Mouse (Mus musculus) hindbrain, postnatal 0 days (tissue): ENCODE measurements around the gene Hdgfl3. TPM values are rescaled to one million over a fixed set of nuclear protein-coding genes. Genes with fewer than 3 reads are reported as not detected.

Experiments used
- ATAC-seq: fragments of 200-750 bp; cut with Nextera tagmentation; 2 replicates; pipeline ENCODE4 v1.8.0; 2017; ENCODE audit warnings: mild to moderate bottlenecking, moderate TSS enrichment, moderate library complexity
- DNase-seq: peaks from one replicate; pipeline ENCODE4 v3.0.0-alpha.2; 2015; ENCODE audit warnings: low spot score
- H3K27ac ChIP-seq: fragments of 300-500 bp; sonication (generic); 2 replicates; pipeline ENCODE4 v1.5.1; 2014; ENCODE audit warnings: mild to moderate bottlenecking
- H3K27me3 ChIP-seq: fragments of 300-500 bp; sonication (generic); 2 replicates; pipeline ENCODE4 v1.6.1; 2014; ENCODE audit warnings: low read length, mixed read lengths; ENCODE audit not compliant: insufficient read depth
- H3K36me3 ChIP-seq: fragments of 300-500 bp; sonication (generic); 2 replicates; pipeline ENCODE4 v1.6.1; 2014; ENCODE audit warnings: low read length, mixed read lengths; ENCODE audit not compliant: insufficient read depth
- H3K4me1 ChIP-seq: fragments of 300-500 bp; sonication (generic); 2 replicates; pipeline ENCODE4 v1.6.1; 2014; ENCODE audit warnings: antibody characterized with exemption, low read length, mixed read lengths; ENCODE audit not compliant: insufficient read depth
- H3K4me2 ChIP-seq: fragments of 300-500 bp; sonication (generic); 2 replicates; pipeline ENCODE4 v1.6.1; 2014; ENCODE audit warnings: low read depth, mild to moderate bottlenecking, low read length, moderate library complexity, mixed read lengths
- H3K4me3 ChIP-seq: fragments of 300-500 bp; sonication (generic); 2 replicates; pipeline ENCODE4 v1.5.1; 2014; ENCODE audit warnings: low read length
- H3K9ac ChIP-seq: fragments of 300-500 bp; sonication (generic); replicated peaks from 2 replicates; pipeline ENCODE4 v1.6.1; 2014; ENCODE audit warnings: mild to moderate bottlenecking, low read length, moderate library complexity, mixed read lengths
- H3K9me3 ChIP-seq: fragments of 300-500 bp; sonication (generic); 2 replicates; pipeline ENCODE4 v1.6.1; 2016; ENCODE audit warnings: low read length, mixed read lengths
- CTCF ChIP-seq: IDR thresholded peaks from 2 replicates; pipeline ENCODE4 v1.5.1; 2016; ENCODE audit warnings: antibody characterized with exemption, control low read depth, low read depth
- WGBS: fragments of 180-500 bp; shearing (Covaris S2); extraction: QIAGEN DNeasy Blood & Tissue Kit; methylation state at CpG from one replicate; pipeline ENCODE4 v1.1.7; 2014; 5-methylcytosine and 5-hydroxymethylcytosine counted together
- polyA plus RNA-seq: library from polyadenylated mRNA; unstranded; fragments of >200 nt; fragmentation: Nextera tagmentation; extraction: Ambion mirVana; gene quantifications from 2 replicates; pipeline ENCODE4 v1.2.1, GENCODE M21; 2015
- total RNA-seq: library from RNA; depleted of rRNA; stranded (reverse); fragments of >200 nt; gene quantifications from 2 replicates; pipeline ENCODE4 v1.2.3, GENCODE M21; 2014

The Hdgfl3 gene
- total and polyA plus RNA-seq, 2 experiments from 2014 or later, result 53.4 to 85.2 TPM

GRCm38 (mm10) chr7:81918316-81918715 lies 16.0 kb downstream of the Hdgfl3 start:
- Histone ChIP-seq H3K27me3 (no peaks in the 10 kb centered on the region), H3K4me3 (no peak overlapping the region), H3K4me2 (no peak overlapping the region), H3K9me3 (no peaks in the 10 kb centered on the region), H3K4me1 (no peaks in the 10 kb centered on the region), H3K9ac (no peak overlapping the region), H3K36me3 (no peaks in the 10 kb centered on the region), H3K27ac (no peak overlapping the region)
- ATAC-seq, result no peak
- 63% methylated on average over 5 of the region's 5 CpGs for WGBS
- no peak for DNase-seq
- TF ChIP-seq CTCF, result no peak

GRCm38 (mm10) chr7:81904926-81905325 lies 29.3 kb downstream of the Hdgfl3 start:
- 92% methylated on average over 2 of the region's 2 CpGs for WGBS

GRCm38 (mm10) chr7:81904094-81904493 lies 30.2 kb downstream of the Hdgfl3 start:
- no peak overlapping the region for H3K27ac ChIP-seq
- WGBS, result 35% methylated on average over 4 of the region's 4 CpGs
- TF ChIP-seq CTCF, result no peak
- DNase-seq (no peak), ATAC-seq (no peak)
- H3K4me1 ChIP-seq, result no peaks in the 10 kb centered on the region
- H3K4me3 ChIP-seq, result no peak overlapping the region
- peaks cover 4% of the 10 kb centered on the region; the same call in 1 of the 2 replicates for H3K36me3 ChIP-seq
- H3K27me3 ChIP-seq, result no peaks in the 10 kb centered on the region
- H3K9ac ChIP-seq, result no peak overlapping the region
- no peaks in the 10 kb centered on the region for H3K9me3 ChIP-seq
- H3K4me2 ChIP-seq, result no peak overlapping the region

More at GRCm38 (mm10) chr7:81904926-81905325, 29.3 kb downstream of the Hdgfl3 start:
- Histone ChIP-seq H3K27me3 (no peaks in the 10 kb centered on the region), H3K4me2 (no peak overlapping the region), H3K9ac (no peak overlapping the region), H3K4me1 (no peaks in the 10 kb centered on the region), H3K36me3 (no peaks in the 10 kb centered on the region; the same call in 1 of the 2 replicates), H3K9me3 (no peaks in the 10 kb centered on the region), H3K27ac (no peak overlapping the region), H3K4me3 (no peak overlapping the region)
- ATAC-seq (no peak), DNase-seq (no peak)
- TF ChIP-seq CTCF, result no peak

- H3K4me1 ChIP-seq, result no peaks in the 10 kb centered on the region
- no peak for TF ChIP-seq CTCF
- 89% methylated on average over 11 of the region's 11 CpGs for WGBS
- no peak overlapping the region for H3K9ac ChIP-seq
- H3K27me3 ChIP-seq, result no peaks in the 10 kb centered on the region
- no peaks in the 10 kb centered on the region for H3K9me3 ChIP-seq
- no peak overlapping the region for H3K4me2 ChIP-seq
- H3K4me3 ChIP-seq, result no peak overlapping the region
- ATAC-seq (no peak), DNase-seq (no peak)
- H3K27ac ChIP-seq, result no peak overlapping the region
- H3K36me3 ChIP-seq, result peaks cover 7% of the 10 kb centered on the region; the same call in 1 of the 2 replicates
Observed at GRCm38 (mm10) chr7:81899361-81899760, 34.9 kb downstream of the Hdgfl3 start.

GRCm38 (mm10) chr7:81885128-81885527 lies 49.1 kb downstream of the Hdgfl3 start:
- no peak for ATAC-seq
- Histone ChIP-seq H3K36me3 (no peaks in the 10 kb centered on the region; the same call in 1 of the 2 replicates), H3K27ac (no peak overlapping the region), H3K4me2 (no peak overlapping the region), H3K27me3 (no peaks in the 10 kb centered on the region), H3K9ac (no peak overlapping the region), H3K4me3 (no peak overlapping the region), H3K9me3 (no peaks in the 10 kb centered on the region), H3K4me1 (no peaks in the 10 kb centered on the region)
- 44% methylated on average over 4 of the region's 4 CpGs for WGBS
- no peak for TF ChIP-seq CTCF
- no peak for DNase-seq

GRCm38 (mm10) chr7:81881600-81881999 lies 52.7 kb downstream of the Hdgfl3 start:
- Histone ChIP-seq H3K9me3 (no peaks in the 10 kb centered on the region), H3K4me1 (no peaks in the 10 kb centered on the region), H3K9ac (no peak overlapping the region), H3K4me3 (no peak overlapping the region), H3K27ac (no peak overlapping the region), H3K27me3 (no peaks in the 10 kb centered on the region), H3K4me2 (no peak overlapping the region), H3K36me3 (no peaks in the 10 kb centered on the region)
- ATAC-seq, result peak; percentile 54; the same call in 1 of the 2 replicates
- peak; percentile 68 for DNase-seq
- no peak for TF ChIP-seq CTCF
- 45% methylated on average over 3 of the region's 3 CpGs for WGBS

GRCm38 (mm10) chr7:81880797-81881196 lies 53.5 kb downstream of the Hdgfl3 start:
- DNase-seq, result no peak
- H3K9me3 ChIP-seq, result no peaks in the 10 kb centered on the region
- no peak overlapping the region for H3K4me2 ChIP-seq
- ATAC-seq, result no peak
- no peak overlapping the region for H3K4me3 ChIP-seq
- no peaks in the 10 kb centered on the region for H3K4me1 ChIP-seq
- no peak overlapping the region for H3K27ac ChIP-seq
- TF ChIP-seq CTCF, result no peak
- no peak overlapping the region for H3K9ac ChIP-seq
- no peaks in the 10 kb centered on the region for H3K36me3 ChIP-seq
- 81% methylated on average over 4 of the region's 4 CpGs for WGBS
- H3K27me3 ChIP-seq, result no peaks in the 10 kb centered on the region
